Mouse (Mus musculus): ENCODE data around the gene Prr5l. TPM values are rescaled to one million over a fixed set of nuclear protein-coding genes. Genes with fewer than 3 reads are reported as not detected.
A peak's percentile ranks its signal among the peaks of the same experiment; 100 is the strongest.
"Not testable (repeated sequence)": the region's sequence is repeated elsewhere in the genome, so short reads cannot be mapped to it uniquely, and the experiment has no call there.

Gene Prr5l
- polyA plus RNA-seq, 1 experiment from 2014 or later: 12.4 TPM

- no peaks in the 10 kb centered on the region for H3K4me1 ChIP-seq
- no peak overlapping the region for H3K4me2 ChIP-seq (replicated peaks)
- ATAC-seq (ENCODE audit: low FRiP score): no peak
- no peak overlapping the region for H3K9ac ChIP-seq
- no peaks in the 10 kb centered on the region for H3K9me3 ChIP-seq (replicated peaks)
- no peak overlapping the region for H3K4me3 ChIP-seq
- H3K27me3 ChIP-seq: no peaks in the 10 kb centered on the region
- no peak overlapping the region for H3K27ac ChIP-seq
- H3K36me3 ChIP-seq: no peaks in the 10 kb centered on the region
- 87% methylated on average over 7 of the region's 7 CpGs for WGBS
Measured at GRCm38 (mm10) chr2:101746537-101746936, 136.3 kb downstream of the Prr5l start.

- not testable (repeated sequence) for H3K27me3 ChIP-seq; H3K36me3 ChIP-seq; H3K27ac ChIP-seq; ATAC-seq (ENCODE audit: low FRiP score); H3K9ac ChIP-seq; H3K4me1 ChIP-seq; H3K4me3 ChIP-seq; H3K9me3 ChIP-seq (replicated peaks); H3K4me2 ChIP-seq (replicated peaks)
- 90% methylated on average over 2 of the region's 2 CpGs for WGBS
Measured at GRCm38 (mm10) chr2:101745656-101746055, 137.2 kb downstream of the Prr5l start.

GRCm38 (mm10) chr2:101742072-101742860, 140.6 kb downstream of the Prr5l start:
- Histone ChIP-seq H3K4me2 (replicated peaks) (no peak overlapping the region), H3K9me3 (replicated peaks) (no peaks in the 10 kb centered on the region), H3K4me3 (no peak overlapping the region), H3K36me3 (no peaks in the 10 kb centered on the region), H3K4me1 (no peaks in the 10 kb centered on the region), H3K27ac (no peak overlapping the region), H3K9ac (no peak overlapping the region), H3K27me3 (no peaks in the 10 kb centered on the region)
- no peak for ATAC-seq (ENCODE audit: low FRiP score)
- WGBS: 87% methylated on average over 7 of the region's 7 CpGs

- no peaks in the 10 kb centered on the region for H3K36me3 ChIP-seq
- H3K4me1 ChIP-seq: no peaks in the 10 kb centered on the region
- no peak overlapping the region for H3K4me3 ChIP-seq
- no peak overlapping the region for H3K9ac ChIP-seq
- H3K9me3 ChIP-seq (replicated peaks): no peaks in the 10 kb centered on the region
- WGBS: 83% methylated on average over 8 of the region's 8 CpGs
- no peak overlapping the region for H3K4me2 ChIP-seq (replicated peaks)
- H3K27ac ChIP-seq: no peak overlapping the region
- no peaks in the 10 kb centered on the region for H3K27me3 ChIP-seq
- no peak for ATAC-seq (ENCODE audit: low FRiP score)
Measured at GRCm38 (mm10) chr2:101741653-101742052, 141.2 kb downstream of the Prr5l start.

- no peaks in the 10 kb centered on the region for H3K4me1 ChIP-seq
- no peaks in the 10 kb centered on the region for H3K27me3 ChIP-seq
- H3K27ac ChIP-seq: no peak overlapping the region
- no peak overlapping the region for H3K4me3 ChIP-seq
- no peak for ATAC-seq (ENCODE audit: low FRiP score)
- H3K9ac ChIP-seq: no peak overlapping the region
- no peaks in the 10 kb centered on the region for H3K36me3 ChIP-seq
- no peaks in the 10 kb centered on the region for H3K9me3 ChIP-seq (replicated peaks)
- no peak overlapping the region for H3K4me2 ChIP-seq (replicated peaks)
- 80% methylated on average over 5 of the region's 5 CpGs for WGBS
Measured at GRCm38 (mm10) chr2:101739914-101740313, 142.9 kb downstream of the Prr5l start.

GRCm38 (mm10) chr2:101733564-101733963, 149.3 kb downstream of the Prr5l start:
- 89% methylated on average over 3 of the region's 3 CpGs for WGBS
- no peaks in the 10 kb centered on the region for H3K9me3 ChIP-seq (replicated peaks)
- H3K36me3 ChIP-seq: no peaks in the 10 kb centered on the region
- no peaks in the 10 kb centered on the region for H3K27me3 ChIP-seq
- no peak overlapping the region for H3K9ac ChIP-seq
- H3K27ac ChIP-seq: no peak overlapping the region
- H3K4me3 ChIP-seq: no peak overlapping the region
- no peak overlapping the region for H3K4me2 ChIP-seq (replicated peaks)
- no peaks in the 10 kb centered on the region for H3K4me1 ChIP-seq
- ATAC-seq (ENCODE audit: low FRiP score): no peak

- no peak overlapping the region for H3K27ac ChIP-seq
- no peaks in the 10 kb centered on the region for H3K36me3 ChIP-seq
- no peaks in the 10 kb centered on the region for H3K27me3 ChIP-seq
- no peaks in the 10 kb centered on the region for H3K4me1 ChIP-seq
- H3K4me3 ChIP-seq: no peak overlapping the region
- no peaks in the 10 kb centered on the region for H3K9me3 ChIP-seq (replicated peaks)
- WGBS: 95% methylated on average over 10 of the region's 10 CpGs
- no peak overlapping the region for H3K9ac ChIP-seq
- ATAC-seq (ENCODE audit: low FRiP score): no peak
- no peak overlapping the region for H3K4me2 ChIP-seq (replicated peaks)
Measured at GRCm38 (mm10) chr2:101732777-101733210, 150.0 kb downstream of the Prr5l start.

GRCm38 (mm10) chr2:101730972-101731371, 151.9 kb downstream of the Prr5l start:
- Histone ChIP-seq H3K27ac (no peak overlapping the region), H3K4me3 (no peak overlapping the region), H3K27me3 (no peaks in the 10 kb centered on the region), H3K9me3 (replicated peaks) (no peaks in the 10 kb centered on the region), H3K9ac (no peak overlapping the region), H3K4me1 (no peaks in the 10 kb centered on the region), H3K36me3 (no peaks in the 10 kb centered on the region), H3K4me2 (replicated peaks) (no peak overlapping the region)
- ATAC-seq (ENCODE audit: low FRiP score): no peak

GRCm38 (mm10) chr2:101729472-101729871, 153.4 kb downstream of the Prr5l start:
- 48% methylated on average over 1 of the region's 1 CpGs for WGBS
- Histone ChIP-seq H3K4me3 (no peak overlapping the region), H3K9me3 (replicated peaks) (no peaks in the 10 kb centered on the region), H3K27me3 (no peaks in the 10 kb centered on the region), H3K4me2 (replicated peaks) (no peak overlapping the region), H3K4me1 (no peaks in the 10 kb centered on the region), H3K27ac (no peak overlapping the region), H3K36me3 (no peaks in the 10 kb centered on the region), H3K9ac (no peak overlapping the region)
- no peak for ATAC-seq (ENCODE audit: low FRiP score)

GRCm38 (mm10) chr2:101727787-101728186, 155.0 kb downstream of the Prr5l start:
- Histone ChIP-seq H3K4me1 (peaks cover 11% of the 10 kb centered on the region), H3K9me3 (replicated peaks) (no peaks in the 10 kb centered on the region), H3K27ac (no peak overlapping the region), H3K4me3 (no peak overlapping the region), H3K27me3 (no peaks in the 10 kb centered on the region), H3K36me3 (no peaks in the 10 kb centered on the region), H3K4me2 (replicated peaks) (no peak overlapping the region), H3K9ac (no peak overlapping the region)
- ATAC-seq (ENCODE audit: low FRiP score): no peak

- Histone ChIP-seq H3K9me3 (replicated peaks) (no peaks in the 10 kb centered on the region), H3K4me3 (no peak overlapping the region), H3K36me3 (no peaks in the 10 kb centered on the region), H3K27me3 (no peaks in the 10 kb centered on the region), H3K9ac (no peak overlapping the region), H3K4me2 (replicated peaks) (no peak overlapping the region), H3K4me1 (peaks cover 20% of the 10 kb centered on the region), H3K27ac (peak overlapping the region; percentile 66)
- peak; percentile 27; the same call in 1 of the 2 replicates for ATAC-seq (ENCODE audit: low FRiP score)
- WGBS: 51% methylated on average over 10 of the region's 10 CpGs
Measured at GRCm38 (mm10) chr2:101723333-101723881, 159.4 kb downstream of the Prr5l start.

GRCm38 (mm10) chr2:101722370-101723332, 160.2 kb downstream of the Prr5l start:
- Histone ChIP-seq H3K36me3 (no peaks in the 10 kb centered on the region), H3K9ac (no peak overlapping the region), H3K4me3 (no peak overlapping the region), H3K27ac (peak overlapping the region; percentile 66), H3K9me3 (replicated peaks) (no peaks in the 10 kb centered on the region), H3K4me2 (replicated peaks) (no peak overlapping the region), H3K27me3 (no peaks in the 10 kb centered on the region), H3K4me1 (peaks cover 20% of the 10 kb centered on the region)
- 24% methylated on average over 8 of the region's 8 CpGs for WGBS
- peak; percentile 79 for ATAC-seq (ENCODE audit: low FRiP score)
